Mouse (Mus musculus) midbrain, embryonic 13.5 days (tissue): ENCODE data around the gene Ccl5. TPM values are rescaled to one million over a fixed set of nuclear protein-coding genes. Genes with fewer than 3 reads are reported as not detected.
"Not testable (repeated sequence)": the region's sequence is repeated elsewhere in the genome, so short reads cannot be mapped to it uniquely, and the experiment has no call there.

Source experiments
- ATAC-seq: fragments of 200-750 bp; cut with Nextera tagmentation; 2 replicates; pipeline ENCODE4 v1.8.0; 2017; ENCODE audit warnings: mild to moderate bottlenecking, moderate TSS enrichment, moderate library complexity
- H3K27ac ChIP-seq: fragments of 300-500 bp; sonication (generic); 2 replicates; pipeline ENCODE4 v1.5.1; 2015; ENCODE audit warnings: inconsistent platforms, mild to moderate bottlenecking, moderate library complexity
- H3K27me3 ChIP-seq: fragments of 300-500 bp; sonication (generic); 2 replicates; pipeline ENCODE4 v1.6.1; 2015; ENCODE audit warnings: mild to moderate bottlenecking, inconsistent platforms
- H3K36me3 ChIP-seq: fragments of 300-500 bp; sonication (generic); 2 replicates; pipeline ENCODE4 v1.6.1; 2015; ENCODE audit warnings: mild to moderate bottlenecking, inconsistent platforms
- H3K4me1 ChIP-seq: fragments of 300-500 bp; sonication (generic); replicated peaks from 2 replicates; pipeline ENCODE4 v1.6.1; 2015; ENCODE audit warnings: inconsistent platforms
- H3K4me2 ChIP-seq: fragments of 300-500 bp; sonication (generic); replicated peaks from 2 replicates; pipeline ENCODE4 v1.6.1; 2015; ENCODE audit warnings: moderate library complexity, mild to moderate bottlenecking, inconsistent platforms
- H3K4me3 ChIP-seq: fragments of 300-500 bp; sonication (generic); replicated peaks from 2 replicates; pipeline ENCODE4 v1.5.1; 2015; ENCODE audit warnings: mild to moderate bottlenecking, inconsistent platforms
- H3K9ac ChIP-seq: fragments of 300-500 bp; sonication (generic); replicated peaks from 2 replicates; pipeline ENCODE4 v1.6.1; 2015; ENCODE audit warnings: mild to moderate bottlenecking, inconsistent platforms
- H3K9me3 ChIP-seq: fragments of 300-500 bp; sonication (generic); 2 replicates; pipeline ENCODE4 v1.6.1; 2016; ENCODE audit warnings: mild to moderate bottlenecking, inconsistent platforms
- WGBS: fragments of 180-500 bp; shearing (Covaris S2); methylation state at CpG from one replicate; pipeline ENCODE4 v1.1.7; 2015; 5-methylcytosine and 5-hydroxymethylcytosine counted together
- polyA plus RNA-seq: library from polyadenylated mRNA; unstranded; fragments of >200 nt; fragmentation: Nextera tagmentation; extraction: Ambion mirVana; gene quantifications from 2 replicates; pipeline ENCODE4 v1.2.1, GENCODE M21; 2015

Gene Ccl5
- polyA plus RNA-seq, 1 experiment from 2014 or later = not detected

- no peak overlapping the region for H3K4me3 ChIP-seq
- no peak overlapping the region for H3K4me2 ChIP-seq
- no peaks in the 10 kb centered on the region for H3K27me3 ChIP-seq
- no peak for ATAC-seq
- no peak overlapping the region for H3K27ac ChIP-seq
- no peak overlapping the region for H3K9ac ChIP-seq
- no peaks in the 10 kb centered on the region for H3K36me3 ChIP-seq
- no peaks in the 10 kb centered on the region for H3K4me1 ChIP-seq
- H3K9me3 ChIP-seq = no peaks in the 10 kb centered on the region
- 75% methylated on average over 6 of the region's 6 CpGs for WGBS
Observed at GRCm38 (mm10) chr11:83562311-83562887, 32.1 kb upstream of the Ccl5 start.

DNA sequence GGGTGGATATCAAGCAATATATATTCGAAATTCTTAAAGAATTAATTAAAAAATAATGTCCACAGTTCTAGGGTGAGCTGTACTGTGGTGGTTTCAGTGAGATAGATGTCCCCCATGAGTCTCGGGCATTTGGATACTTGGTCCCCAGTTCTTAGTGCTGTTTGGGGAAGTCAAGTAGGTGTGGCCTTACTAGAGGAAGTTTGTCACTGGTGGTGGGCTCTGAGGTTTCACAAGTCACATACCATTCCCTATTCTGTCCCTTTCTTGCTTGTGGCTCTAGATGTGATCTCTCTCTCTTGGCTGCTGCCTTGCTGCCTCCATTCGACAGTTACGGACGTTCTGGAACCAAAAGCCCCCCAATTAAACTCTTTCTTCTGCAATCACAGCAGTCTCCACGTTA, 30.1 kb upstream of the Ccl5 start:
- Histone ChIP-seq H3K36me3 (no peaks in the 10 kb centered on the region), H3K9ac (no peak overlapping the region), H3K9me3 (no peaks in the 10 kb centered on the region), H3K4me1 (0 out of 2 replicates have a peak, but pooled peaks cover 5% of the 10 kb centered on the region), H3K4me2 (no peak overlapping the region), H3K4me3 (no peak overlapping the region), H3K27ac (no peak overlapping the region), H3K27me3 (no peaks in the 10 kb centered on the region)
- WGBS = 79% methylated on average over 6 of the region's 6 CpGs
- no peak for ATAC-seq

DNA sequence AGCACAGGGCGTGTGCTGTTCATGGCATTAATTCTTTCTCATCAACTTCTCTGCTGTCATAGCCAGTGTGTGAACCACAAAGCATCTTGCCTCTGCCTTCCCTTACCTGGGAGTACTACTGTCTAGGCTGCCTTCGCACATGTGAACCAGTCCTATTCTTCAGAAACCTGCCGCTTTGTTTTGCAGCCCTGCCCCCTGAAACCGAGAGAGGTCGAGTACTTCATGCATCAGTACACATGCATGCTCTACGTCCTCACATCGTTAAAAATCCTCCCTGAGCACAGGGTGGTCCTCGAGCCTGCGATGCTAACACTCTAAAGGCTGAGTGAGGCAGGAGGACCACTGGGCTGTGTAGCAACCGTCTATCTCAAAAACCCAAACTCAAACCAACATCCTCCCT, 26.8 kb upstream of the Ccl5 start:
- H3K9ac ChIP-seq = no peak overlapping the region
- H3K4me3 ChIP-seq = no peak overlapping the region
- 0 out of 2 replicates have a peak, but pooled peaks cover 5% of the 10 kb centered on the region for H3K4me1 ChIP-seq
- 40% methylated on average over 10 of the region's 10 CpGs for WGBS
- no peaks in the 10 kb centered on the region for H3K36me3 ChIP-seq
- no peak for ATAC-seq
- H3K4me2 ChIP-seq = no peak overlapping the region
- no peak overlapping the region for H3K27ac ChIP-seq
- H3K27me3 ChIP-seq = no peaks in the 10 kb centered on the region
- no peaks in the 10 kb centered on the region for H3K9me3 ChIP-seq

DNA sequence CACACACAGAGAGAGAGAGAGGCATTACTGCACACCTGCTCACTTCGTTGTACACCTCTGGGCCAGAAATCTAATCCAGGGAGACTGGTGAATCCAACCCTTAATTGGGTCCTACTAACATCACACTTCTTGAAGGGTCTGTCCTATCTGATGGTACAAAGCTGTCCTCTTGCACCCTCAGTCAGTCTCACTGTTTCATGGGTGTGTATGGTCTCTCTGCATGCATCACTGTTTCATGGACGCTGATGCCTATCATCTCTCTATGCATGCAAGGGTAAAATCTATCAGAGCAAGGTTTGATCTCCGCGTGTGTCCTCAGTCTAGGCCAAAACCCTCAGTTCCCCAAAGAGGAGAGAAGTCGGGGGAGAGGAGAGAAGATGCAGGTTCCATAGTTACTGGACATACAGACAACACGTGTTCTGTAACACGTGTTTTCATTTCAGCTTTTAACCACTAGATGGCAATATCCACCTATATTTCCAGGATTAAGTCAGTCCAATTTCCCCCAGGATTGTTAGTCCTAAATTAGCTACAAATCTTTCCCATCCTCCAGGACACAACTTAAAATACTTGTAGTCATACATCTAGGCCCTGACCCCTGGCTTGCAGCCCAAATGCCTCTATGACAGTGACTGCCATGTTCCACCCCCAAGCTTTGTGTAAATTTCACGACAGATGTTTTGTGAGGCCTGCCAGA, 25.9 kb upstream of the Ccl5 start:
- no peaks in the 10 kb centered on the region for H3K9me3 ChIP-seq
- peak; percentile 34; the same call in 1 of the 2 replicates for ATAC-seq
- no peak overlapping the region for H3K4me2 ChIP-seq
- H3K36me3 ChIP-seq = no peaks in the 10 kb centered on the region
- WGBS = 32% methylated on average over 8 of the region's 8 CpGs
- no peak overlapping the region for H3K27ac ChIP-seq
- 0 out of 2 replicates have a peak, but pooled peaks cover 5% of the 10 kb centered on the region for H3K4me1 ChIP-seq
- no peak overlapping the region for H3K9ac ChIP-seq
- no peaks in the 10 kb centered on the region for H3K27me3 ChIP-seq
- H3K4me3 ChIP-seq = no peak overlapping the region

DNA sequence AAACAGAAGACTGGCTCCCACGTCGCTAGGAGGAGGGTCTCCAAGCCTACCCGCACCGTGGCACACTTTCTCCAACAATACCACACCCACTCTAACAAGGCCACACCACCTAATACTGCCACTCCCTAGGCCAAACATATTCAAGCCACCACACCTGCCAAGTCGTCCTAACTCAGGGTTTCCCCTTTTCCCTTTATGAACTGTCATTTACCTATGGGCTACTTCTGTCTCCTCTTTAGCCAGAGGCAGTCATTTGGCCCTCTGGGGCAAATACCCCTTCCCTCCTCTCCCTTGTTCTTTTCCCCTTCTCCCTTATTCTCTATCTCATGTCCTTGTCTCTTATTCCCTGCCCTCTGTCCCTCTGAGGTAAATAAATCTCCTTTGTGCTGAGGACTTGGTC, 21.4 kb upstream of the Ccl5 start:
- no peak overlapping the region for H3K27ac ChIP-seq
- no peak overlapping the region for H3K4me2 ChIP-seq
- no peaks in the 10 kb centered on the region for H3K27me3 ChIP-seq
- no peak overlapping the region for H3K9ac ChIP-seq
- no peak overlapping the region for H3K4me3 ChIP-seq
- WGBS = 86% methylated on average over 5 of the region's 5 CpGs
- no peaks in the 10 kb centered on the region for H3K36me3 ChIP-seq
- ATAC-seq = no peak
- 0 out of 2 replicates have a peak, but pooled peaks cover 4% of the 10 kb centered on the region for H3K4me1 ChIP-seq
- no peaks in the 10 kb centered on the region for H3K9me3 ChIP-seq

- H3K9me3 ChIP-seq, H3K27ac ChIP-seq, H3K9ac ChIP-seq, H3K4me2 ChIP-seq, ATAC-seq, H3K36me3 ChIP-seq, H3K27me3 ChIP-seq, H3K4me1 ChIP-seq, H3K4me3 ChIP-seq: not testable (repeated sequence)
- 84% methylated on average over 7 of the region's 7 CpGs for WGBS
Observed at GRCm38 (mm10) chr11:83551037-83551436, 20.7 kb upstream of the Ccl5 start.

- no peak for ATAC-seq
- 92% methylated on average over 5 of the region's 5 CpGs for WGBS
- no peak overlapping the region for H3K4me2 ChIP-seq
Observed at GRCm38 (mm10) chr11:83550186-83550632, 19.9 kb upstream of the Ccl5 start.

DNA sequence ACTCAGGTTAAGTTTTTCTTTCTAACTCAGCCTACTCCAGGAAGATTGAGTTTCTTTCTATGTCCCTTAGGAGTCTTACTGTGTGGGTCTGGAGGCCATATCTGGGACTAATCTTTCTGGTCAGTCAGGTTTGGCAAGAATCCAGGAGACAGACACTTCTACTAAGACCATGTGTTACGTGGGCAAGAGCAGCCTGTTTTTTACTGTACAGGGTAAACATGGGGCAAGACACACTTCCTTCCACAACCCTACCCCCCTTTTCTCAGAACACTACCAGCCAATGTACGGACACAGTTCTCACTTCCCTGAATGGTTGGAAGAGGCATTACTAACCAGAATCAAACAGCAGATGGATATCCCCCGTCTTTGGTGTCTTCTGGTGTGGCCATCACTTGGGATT, 13.9 kb upstream of the Ccl5 start:
- no peaks in the 10 kb centered on the region for H3K4me1 ChIP-seq

More at GRCm38 (mm10) chr11:83550186-83550632, 19.9 kb upstream of the Ccl5 start:
- Histone ChIP-seq H3K4me1 (no peaks in the 10 kb centered on the region), H3K27me3 (no peaks in the 10 kb centered on the region), H3K9me3 (no peaks in the 10 kb centered on the region), H3K4me3 (no peak overlapping the region), H3K9ac (no peak overlapping the region), H3K36me3 (no peaks in the 10 kb centered on the region), H3K27ac (no peak overlapping the region)

DNA sequence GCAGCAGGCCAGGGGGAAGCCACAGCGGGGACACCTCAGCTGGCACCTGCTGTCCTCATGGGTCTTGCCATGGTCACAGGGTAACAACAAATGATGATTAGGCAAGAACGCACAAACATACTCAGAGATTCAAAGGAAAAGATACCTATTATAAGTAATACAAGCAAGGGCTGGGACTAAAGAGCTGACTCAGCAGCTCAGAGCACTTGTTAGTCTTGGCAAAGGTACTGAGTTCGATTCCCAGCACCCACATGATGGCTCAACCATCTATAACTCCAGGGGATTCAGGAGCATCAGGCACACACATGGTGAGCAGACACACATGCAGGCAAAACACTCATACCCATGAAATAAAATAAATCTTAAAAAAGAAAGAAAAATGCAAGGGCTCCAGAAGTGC, 11.1 kb upstream of the Ccl5 start:
- WGBS = 86% methylated on average over 3 of the region's 3 CpGs
- no peak overlapping the region for H3K4me2 ChIP-seq
- H3K27ac ChIP-seq = no peak overlapping the region
- H3K4me3 ChIP-seq = no peak overlapping the region
- H3K9me3 ChIP-seq = no peaks in the 10 kb centered on the region
- H3K36me3 ChIP-seq = no peaks in the 10 kb centered on the region
- no peak for ATAC-seq
- H3K9ac ChIP-seq = no peak overlapping the region
- no peaks in the 10 kb centered on the region for H3K4me1 ChIP-seq
- no peaks in the 10 kb centered on the region for H3K27me3 ChIP-seq

More for the DNA sequence above, 13.9 kb upstream of the Ccl5 start:
- Histone ChIP-seq H3K9ac (no peak overlapping the region), H3K27ac (no peak overlapping the region), H3K4me2 (no peak overlapping the region), H3K36me3 (no peaks in the 10 kb centered on the region), H3K9me3 (no peaks in the 10 kb centered on the region), H3K27me3 (no peaks in the 10 kb centered on the region), H3K4me3 (no peak overlapping the region)
- 89% methylated on average over 3 of the region's 3 CpGs for WGBS
- ATAC-seq = no peak

- Histone ChIP-seq H3K4me2 (no peak overlapping the region), H3K9me3 (no peaks in the 10 kb centered on the region), H3K9ac (no peak overlapping the region), H3K4me1 (no peaks in the 10 kb centered on the region), H3K27ac (no peak overlapping the region), H3K4me3 (no peak overlapping the region), H3K27me3 (no peaks in the 10 kb centered on the region), H3K36me3 (no peaks in the 10 kb centered on the region)
- 82% methylated on average over 2 of the region's 2 CpGs for WGBS
- no peak for ATAC-seq
Observed at GRCm38 (mm10) chr11:83540931-83541330, 10.6 kb upstream of the Ccl5 start.

DNA sequence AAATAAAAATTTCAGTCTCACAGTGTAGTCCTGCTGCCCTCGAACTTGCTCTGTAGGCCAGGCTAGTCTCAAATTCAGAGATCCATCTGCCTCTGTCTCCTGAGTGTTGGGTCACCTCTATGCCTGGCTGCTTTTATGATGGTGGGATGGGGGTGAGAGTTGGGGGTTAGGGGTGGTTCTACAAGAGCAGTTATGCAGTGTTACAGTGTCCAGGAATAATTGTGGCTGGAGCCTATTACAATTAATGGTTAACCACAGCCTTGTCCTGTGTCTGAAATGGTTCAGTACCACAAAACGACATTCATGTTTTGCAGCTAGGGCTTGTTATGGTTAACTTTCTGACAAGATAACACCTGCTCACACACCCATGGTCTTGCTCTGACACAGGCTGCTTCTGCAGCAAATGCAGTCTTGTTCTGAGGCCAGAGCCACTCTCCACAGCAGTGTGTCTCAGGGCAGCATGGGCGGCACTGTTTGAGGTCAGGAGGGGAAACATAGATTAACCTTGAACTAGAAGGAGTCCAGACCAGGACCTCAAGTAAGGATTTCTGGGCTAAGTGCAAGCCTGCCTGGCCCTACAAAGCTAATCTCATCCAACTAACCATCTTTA, 8.5 kb upstream of the Ccl5 start:
- Histone ChIP-seq H3K4me2 (no peak overlapping the region), H3K4me3 (no peak overlapping the region), H3K9ac (no peak overlapping the region), H3K4me1 (no peaks in the 10 kb centered on the region), H3K9me3 (no peaks in the 10 kb centered on the region), H3K27me3 (no peaks in the 10 kb centered on the region), H3K27ac (no peak overlapping the region), H3K36me3 (no peaks in the 10 kb centered on the region)
- 85% methylated on average over 3 of the region's 3 CpGs for WGBS
- no peak for ATAC-seq

- WGBS = 93% methylated on average over 3 of the region's 3 CpGs
- ATAC-seq = no peak
- Histone ChIP-seq H3K9ac (no peak overlapping the region), H3K4me2 (no peak overlapping the region), H3K9me3 (no peaks in the 10 kb centered on the region), H3K27me3 (no peaks in the 10 kb centered on the region), H3K4me3 (no peak overlapping the region), H3K36me3 (no peaks in the 10 kb centered on the region), H3K27ac (no peak overlapping the region), H3K4me1 (no peaks in the 10 kb centered on the region)
Observed at GRCm38 (mm10) chr11:83536831-83537230, 6.5 kb upstream of the Ccl5 start.
